Mouse (Mus musculus): ENCODE measurements around the gene Bcat1. TPM values are rescaled to one million over a fixed set of nuclear protein-coding genes. Genes with fewer than 3 reads are reported as not detected.
A peak's percentile ranks its signal among the peaks of the same experiment; 100 is the strongest.

The Bcat1 gene
- polyA plus RNA-seq, 1 experiment: 141 TPM

- peaks cover 6% of the 10 kb centered on the region for H3K9me3 ChIP-seq (replicated peaks; ENCODE audit: control insufficient read depth, insufficient read depth, low read length, poor library complexity, severe bottlenecking)
- no peak overlapping the region for H3K4me3 ChIP-seq (ENCODE audit: low read depth, low read length)
- H3K27me3 ChIP-seq (ENCODE audit: control insufficient read depth, insufficient read depth, low read length, poor library complexity, severe bottlenecking): no peaks in the 10 kb centered on the region
- H3K27ac ChIP-seq (ENCODE audit: insufficient read depth, low read length): no peak overlapping the region
- no peak for TF ChIP-seq POLR2A (IDR thresholded peaks at IDR 0.05; ENCODE audit: insufficient read depth, low read length)
- no peak for TF ChIP-seq EP300 (IDR thresholded peaks at IDR 0.05; ENCODE audit: insufficient read depth, low read depth, low read length)
- no peak for TF ChIP-seq CTCF (IDR thresholded peaks at IDR 0.05; ENCODE audit: low read depth, low read length)
- H3K36me3 ChIP-seq (ENCODE audit: control insufficient read depth, insufficient read depth, low read length, poor library complexity, severe bottlenecking): peaks cover 8% of the 10 kb centered on the region; the same call in 1 of the 2 replicates
- H3K4me1 ChIP-seq (ENCODE audit: control insufficient read depth, insufficient read depth, low read length): peaks cover 10% of the 10 kb centered on the region
- H3K9ac ChIP-seq (ENCODE audit: low read depth, poor library complexity, severe bottlenecking): no peak overlapping the region
Observed at GRCm38 (mm10) chr6:145056102-145056501, 19.9 kb downstream of the Bcat1 start.

- Histone ChIP-seq H3K9ac (ENCODE audit: low read depth, poor library complexity, severe bottlenecking) (no peak overlapping the region), H3K27me3 (ENCODE audit: control insufficient read depth, insufficient read depth, low read length, poor library complexity, severe bottlenecking) (no peaks in the 10 kb centered on the region), H3K4me3 (ENCODE audit: low read depth, low read length) (no peak overlapping the region), H3K36me3 (ENCODE audit: control insufficient read depth, insufficient read depth, low read length, poor library complexity, severe bottlenecking) (peaks cover 8% of the 10 kb centered on the region; the same call in 1 of the 2 replicates), H3K4me1 (ENCODE audit: control insufficient read depth, insufficient read depth, low read length) (peaks cover 10% of the 10 kb centered on the region), H3K27ac (ENCODE audit: insufficient read depth, low read length) (no peak overlapping the region), H3K9me3 (replicated peaks; ENCODE audit: control insufficient read depth, insufficient read depth, low read length, poor library complexity, severe bottlenecking) (peaks cover 6% of the 10 kb centered on the region)
- TF ChIP-seq POLR2A (IDR thresholded peaks at IDR 0.05; ENCODE audit: insufficient read depth, low read length) (no peak), EP300 (IDR thresholded peaks at IDR 0.05; ENCODE audit: insufficient read depth, low read depth, low read length) (no peak), CTCF (IDR thresholded peaks at IDR 0.05; ENCODE audit: low read depth, low read length) (no peak)
Observed at GRCm38 (mm10) chr6:145055277-145055858, 20.6 kb downstream of the Bcat1 start.

- Histone ChIP-seq H3K9ac (ENCODE audit: low read depth, poor library complexity, severe bottlenecking) (no peak overlapping the region), H3K27ac (ENCODE audit: insufficient read depth, low read length) (no peak overlapping the region), H3K27me3 (ENCODE audit: control insufficient read depth, insufficient read depth, low read length, poor library complexity, severe bottlenecking) (no peaks in the 10 kb centered on the region), H3K9me3 (replicated peaks; ENCODE audit: control insufficient read depth, insufficient read depth, low read length, poor library complexity, severe bottlenecking) (no peaks in the 10 kb centered on the region), H3K36me3 (ENCODE audit: control insufficient read depth, insufficient read depth, low read length, poor library complexity, severe bottlenecking) (peaks cover 6% of the 10 kb centered on the region; the same call in 1 of the 2 replicates), H3K4me1 (ENCODE audit: control insufficient read depth, insufficient read depth, low read length) (peaks cover 13% of the 10 kb centered on the region), H3K4me3 (ENCODE audit: low read depth, low read length) (no peak overlapping the region)
- no peak for TF ChIP-seq POLR2A (IDR thresholded peaks at IDR 0.05; ENCODE audit: insufficient read depth, low read length)
- no peak for TF ChIP-seq CTCF (IDR thresholded peaks at IDR 0.05; ENCODE audit: low read depth, low read length)
- TF ChIP-seq EP300 (IDR thresholded peaks at IDR 0.05; ENCODE audit: insufficient read depth, low read depth, low read length): no peak
Observed at GRCm38 (mm10) chr6:145052669-145053068, 23.3 kb downstream of the Bcat1 start.

- Histone ChIP-seq H3K9me3 (replicated peaks; ENCODE audit: control insufficient read depth, insufficient read depth, low read length, poor library complexity, severe bottlenecking) (no peaks in the 10 kb centered on the region), H3K9ac (ENCODE audit: low read depth, poor library complexity, severe bottlenecking) (no peak overlapping the region), H3K36me3 (ENCODE audit: control insufficient read depth, insufficient read depth, low read length, poor library complexity, severe bottlenecking) (no peaks in the 10 kb centered on the region), H3K4me3 (ENCODE audit: low read depth, low read length) (no peak overlapping the region), H3K4me1 (ENCODE audit: control insufficient read depth, insufficient read depth, low read length) (peaks cover 8% of the 10 kb centered on the region), H3K27ac (ENCODE audit: insufficient read depth, low read length) (no peak overlapping the region), H3K27me3 (ENCODE audit: control insufficient read depth, insufficient read depth, low read length, poor library complexity, severe bottlenecking) (no peaks in the 10 kb centered on the region)
- no peak for TF ChIP-seq POLR2A (IDR thresholded peaks at IDR 0.05; ENCODE audit: insufficient read depth, low read length)
- no peak for TF ChIP-seq EP300 (IDR thresholded peaks at IDR 0.05; ENCODE audit: insufficient read depth, low read depth, low read length)
- TF ChIP-seq CTCF (IDR thresholded peaks at IDR 0.05; ENCODE audit: low read depth, low read length): no peak
Observed at GRCm38 (mm10) chr6:145050899-145051298, 25.1 kb downstream of the Bcat1 start.

GRCm38 (mm10) chr6:145048131-145048997 is 27.6 kb downstream of the Bcat1 start:
- H3K27ac ChIP-seq (ENCODE audit: insufficient read depth, low read length): 0 out of 2 replicates have a peak overlapping the region, but pooled peaks have one; percentile 16

More at GRCm38 (mm10) chr6:145048131-145048997, 27.6 kb downstream of the Bcat1 start:
- Histone ChIP-seq H3K9me3 (replicated peaks; ENCODE audit: control insufficient read depth, insufficient read depth, low read length, poor library complexity, severe bottlenecking) (no peaks in the 10 kb centered on the region), H3K36me3 (ENCODE audit: control insufficient read depth, insufficient read depth, low read length, poor library complexity, severe bottlenecking) (no peaks in the 10 kb centered on the region), H3K9ac (ENCODE audit: low read depth, poor library complexity, severe bottlenecking) (peak overlapping the region; percentile 15), H3K27me3 (ENCODE audit: control insufficient read depth, insufficient read depth, low read length, poor library complexity, severe bottlenecking) (no peaks in the 10 kb centered on the region), H3K4me3 (ENCODE audit: low read depth, low read length) (peak overlapping the region; percentile 60), H3K4me1 (ENCODE audit: control insufficient read depth, insufficient read depth, low read length) (peaks cover 5% of the 10 kb centered on the region)
- TF ChIP-seq POLR2A (IDR thresholded peaks at IDR 0.05; ENCODE audit: insufficient read depth, low read length): no peak
- peak; percentile 67; the same call in 1 of the 2 replicates for TF ChIP-seq EP300 (IDR thresholded peaks at IDR 0.05; ENCODE audit: insufficient read depth, low read depth, low read length)
- no peak for TF ChIP-seq CTCF (IDR thresholded peaks at IDR 0.05; ENCODE audit: low read depth, low read length)

Measured in ES-Bruce4 (cell line).